Mouse (Mus musculus) hindbrain, embryonic 14.5 days (tissue): ENCODE results near the gene Sema3b. TPM values are rescaled to one million over a fixed set of nuclear protein-coding genes. Genes with fewer than 3 reads are reported as not detected.
A peak's percentile ranks its signal among the peaks of the same experiment; 100 is the strongest.
"Not testable (repeated sequence)": the region's sequence is repeated elsewhere in the genome, so short reads cannot be mapped to it uniquely, and the experiment has no call there.

Source experiments
- ATAC-seq: fragments of 200-750 bp; cut with Nextera tagmentation; 2 replicates; pipeline ENCODE4 v1.8.0; 2017; ENCODE audit warnings: moderate number of reproducible peaks, mild to moderate bottlenecking, moderate TSS enrichment, moderate library complexity; ENCODE audit not compliant: low FRiP score
- DNase-seq: peaks from one replicate; pipeline ENCODE4 v3.0.0-alpha.2; 2015; ENCODE audit warnings: low spot score
- H3K27ac ChIP-seq: fragments of 300-500 bp; sonication (generic); 2 replicates; pipeline ENCODE4 v1.5.1; 2014; ENCODE audit warnings: mild to moderate bottlenecking, moderate library complexity
- H3K27me3 ChIP-seq: fragments of 300-500 bp; sonication (generic); 2 replicates; pipeline ENCODE4 v1.6.1; 2014; ENCODE audit warnings: mild to moderate bottlenecking, low read length, mixed read lengths; ENCODE audit not compliant: control insufficient read depth, insufficient read depth
- H3K36me3 ChIP-seq: fragments of 300-500 bp; sonication (generic); replicated peaks from 2 replicates; pipeline ENCODE4 v1.6.1; 2014; ENCODE audit not compliant: control insufficient read depth, insufficient read depth
- H3K4me1 ChIP-seq: fragments of 300-500 bp; sonication (generic); replicated peaks from 2 replicates; pipeline ENCODE4 v1.6.1; 2014; ENCODE audit warnings: antibody characterized with exemption, low read length, mixed read lengths; ENCODE audit not compliant: control insufficient read depth, insufficient read depth
- H3K4me2 ChIP-seq: fragments of 300-500 bp; sonication (generic); replicated peaks from 2 replicates; pipeline ENCODE4 v1.6.1; 2014; ENCODE audit warnings: mild to moderate bottlenecking, moderate library complexity
- H3K4me3 ChIP-seq: fragments of 300-500 bp; sonication (generic); replicated peaks from 2 replicates; pipeline ENCODE4 v1.5.1; 2014; ENCODE audit warnings: mild to moderate bottlenecking, low read length
- H3K9ac ChIP-seq: fragments of 300-500 bp; sonication (generic); 2 replicates; pipeline ENCODE4 v1.6.1; 2014
- H3K9me3 ChIP-seq: fragments of 300-500 bp; sonication (generic); 2 replicates; pipeline ENCODE4 v1.6.1; 2016; ENCODE audit warnings: low read length; ENCODE audit not compliant: control insufficient read depth
- WGBS: fragments of 180-500 bp; shearing (Covaris S2); extraction: QIAGEN DNeasy Blood & Tissue Kit; methylation state at CpG from one replicate; pipeline ENCODE4 v1.1.7; 2014; 5-methylcytosine and 5-hydroxymethylcytosine counted together
- polyA plus RNA-seq: library from polyadenylated mRNA; unstranded; fragments of >200 nt; fragmentation: Nextera tagmentation; extraction: Ambion mirVana; gene quantifications from 2 replicates; pipeline ENCODE4 v1.2.1, GENCODE M21; 2014

Gene Sema3b
- polyA plus RNA-seq, 1 experiment from 2014 or later: 4.5 TPM

DNA sequence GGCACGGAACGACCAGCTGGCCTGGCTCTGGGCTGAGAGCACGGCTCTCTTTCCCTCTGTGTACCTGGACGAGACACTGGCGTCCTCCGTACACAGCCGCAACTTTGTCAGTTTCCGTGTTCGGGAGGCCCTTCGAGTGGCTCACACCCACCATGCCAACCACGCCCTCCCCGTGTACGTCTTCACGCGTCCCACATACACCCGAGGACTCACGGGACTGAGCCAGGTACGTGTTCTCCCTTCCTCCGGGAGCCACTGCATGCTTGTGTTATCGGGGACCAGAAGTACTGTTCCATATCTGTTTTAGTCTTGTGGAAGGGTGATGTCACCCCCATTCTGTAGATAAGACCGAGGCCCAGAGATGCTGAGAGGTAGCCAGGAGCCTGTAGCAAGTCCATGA lies 38.2 kb downstream of the Sema3b start:
- H3K36me3 ChIP-seq: peaks cover 52% of the 10 kb centered on the region
- 94% methylated on average over 21 of the region's 21 CpGs for WGBS
- DNase-seq (no peak), ATAC-seq (no peak)
- peak overlapping the region; percentile 83 for H3K4me2 ChIP-seq
- peaks cover 33% of the 10 kb centered on the region for H3K4me1 ChIP-seq
- no peaks in the 10 kb centered on the region for H3K9me3 ChIP-seq
- H3K4me3 ChIP-seq: peak overlapping the region; percentile 82; the same call in 1 of the 2 replicates
- H3K9ac ChIP-seq: peak overlapping the region; percentile 87; the same call in 1 of the 2 replicates
- H3K27ac ChIP-seq: no peak overlapping the region
- H3K27me3 ChIP-seq: no peaks in the 10 kb centered on the region

DNA sequence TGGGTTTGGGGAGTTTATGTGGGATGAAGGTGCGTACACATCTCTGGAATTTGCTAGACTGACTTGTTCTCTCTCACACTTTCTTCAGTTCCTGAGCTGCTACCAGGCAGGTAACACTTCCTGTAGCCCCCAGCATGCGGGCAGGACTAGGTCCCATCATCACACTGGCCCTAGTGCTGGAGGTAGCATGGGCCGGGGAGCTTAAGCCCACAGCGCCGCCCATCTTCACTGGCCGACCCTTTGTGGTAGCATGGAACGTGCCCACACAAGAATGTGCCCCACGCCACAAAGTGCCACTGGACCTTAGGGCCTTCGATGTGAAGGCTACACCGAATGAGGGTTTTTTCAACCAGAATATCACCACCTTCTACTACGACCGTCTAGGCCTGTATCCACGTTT lies 39.0 kb downstream of the Sema3b start:
- peak overlapping the region; percentile 82 for H3K4me3 ChIP-seq
- H3K4me2 ChIP-seq: peak overlapping the region; percentile 83
- peak overlapping the region; percentile 87 for H3K9ac ChIP-seq
- WGBS: 52% methylated on average over 13 of the region's 13 CpGs
- no peaks in the 10 kb centered on the region for H3K9me3 ChIP-seq
- no peak for ATAC-seq
- DNase-seq: no peak
- H3K27me3 ChIP-seq: no peaks in the 10 kb centered on the region
- peak overlapping the region; percentile 73 for H3K27ac ChIP-seq
- peaks cover 33% of the 10 kb centered on the region for H3K4me1 ChIP-seq
- peaks cover 61% of the 10 kb centered on the region for H3K36me3 ChIP-seq

- H3K27me3 ChIP-seq: no peaks in the 10 kb centered on the region
- H3K4me3 ChIP-seq: peak overlapping the region; percentile 82
- no peak for DNase-seq
- H3K27ac ChIP-seq: peak overlapping the region; percentile 73
- no peaks in the 10 kb centered on the region for H3K9me3 ChIP-seq
- peaks cover 56% of the 10 kb centered on the region for H3K36me3 ChIP-seq
- peak overlapping the region; percentile 87 for H3K9ac ChIP-seq
- peaks cover 33% of the 10 kb centered on the region for H3K4me1 ChIP-seq
- WGBS: 0% methylated on average over 23 of the region's 23 CpGs
- peak overlapping the region; percentile 83 for H3K4me2 ChIP-seq
- peak; percentile 28 for ATAC-seq
Observed at GRCm38 (mm10) chr9:107569270-107569669, 39.8 kb downstream of the Sema3b start.

GRCm38 (mm10) chr9:107568331-107569261 lies 40.4 kb downstream of the Sema3b start:
- H3K9ac ChIP-seq: peak overlapping the region; percentile 87
- H3K4me2 ChIP-seq: peak overlapping the region; percentile 83
- peaks cover 53% of the 10 kb centered on the region for H3K36me3 ChIP-seq
- under 1% methylated on average over 41 of the region's 41 CpGs for WGBS
- peaks cover 38% of the 10 kb centered on the region for H3K4me1 ChIP-seq
- H3K27me3 ChIP-seq: no peaks in the 10 kb centered on the region
- ATAC-seq: peak; percentile 86
- no peaks in the 10 kb centered on the region for H3K9me3 ChIP-seq
- peak overlapping the region; percentile 73 for H3K27ac ChIP-seq
- H3K4me3 ChIP-seq: peak overlapping the region; percentile 82
- DNase-seq: peak; percentile 88

GRCm38 (mm10) chr9:107567702-107568319 lies 41.2 kb downstream of the Sema3b start, which contains the start of gene Hyal2:
Gene Hyal2 (plus strand): TSS chr9:107567945.
- no peak for DNase-seq
- H3K9ac ChIP-seq: peak within 1 kb of the TSS; percentile 87
- no peak for ATAC-seq
- H3K4me1 ChIP-seq: peaks cover 38% of the 10 kb centered on the region
- peak within 1 kb of the TSS; percentile 73 for H3K27ac ChIP-seq
- H3K4me3 ChIP-seq: peak within 1 kb of the TSS; percentile 82
- no peaks in the 10 kb centered on the region for H3K27me3 ChIP-seq
- 4% methylated on average over 18 of the region's 18 CpGs for WGBS
- no peaks in the 10 kb centered on the region for H3K9me3 ChIP-seq
- peaks cover 45% of the 10 kb centered on the region for H3K36me3 ChIP-seq
- peak within 1 kb of the TSS; percentile 83 for H3K4me2 ChIP-seq

- DNase-seq (no peak), ATAC-seq (no peak)
- H3K9ac ChIP-seq: no peak overlapping the region
- H3K27ac ChIP-seq: peak overlapping the region; percentile 73; the same call in 1 of the 2 replicates
- H3K27me3 ChIP-seq: no peaks in the 10 kb centered on the region
- peak overlapping the region; percentile 83 for H3K4me2 ChIP-seq
- peaks cover 41% of the 10 kb centered on the region for H3K36me3 ChIP-seq
- peaks cover 38% of the 10 kb centered on the region for H3K4me1 ChIP-seq
- H3K4me3 ChIP-seq: no peak overlapping the region
- WGBS: 71% methylated on average over 3 of the region's 3 CpGs
- H3K9me3 ChIP-seq: no peaks in the 10 kb centered on the region
Observed at GRCm38 (mm10) chr9:107566855-107567254, 42.2 kb downstream of the Sema3b start.

- DNase-seq (peak; percentile 73), ATAC-seq (no peak)
- Histone ChIP-seq H3K9me3 (no peaks in the 10 kb centered on the region), H3K27me3 (no peaks in the 10 kb centered on the region), H3K9ac (no peak overlapping the region), H3K36me3 (peaks cover 41% of the 10 kb centered on the region), H3K4me3 (no peak overlapping the region), H3K27ac (no peak overlapping the region), H3K4me2 (peak overlapping the region; percentile 13), H3K4me1 (peaks cover 31% of the 10 kb centered on the region)
- 61% methylated on average over 15 of the region's 15 CpGs for WGBS
Observed at GRCm38 (mm10) chr9:107566041-107566709, 42.9 kb downstream of the Sema3b start.

- H3K9me3 ChIP-seq, H3K9ac ChIP-seq, H3K4me2 ChIP-seq, H3K4me3 ChIP-seq, DNase-seq, H3K27ac ChIP-seq, H3K27me3 ChIP-seq, ATAC-seq: not testable (repeated sequence)
- H3K4me1 ChIP-seq: peaks cover 25% of the 10 kb centered on the region
- 57% methylated on average over 5 of the region's 5 CpGs for WGBS
- peaks cover 41% of the 10 kb centered on the region for H3K36me3 ChIP-seq
Observed at GRCm38 (mm10) chr9:107565556-107565955, 43.5 kb downstream of the Sema3b start.
